Mouse (Mus musculus) liver, postnatal 0 days (tissue): ENCODE measurements around the gene Matk. TPM values are rescaled to one million over a fixed set of nuclear protein-coding genes. Genes with fewer than 3 reads are reported as not detected.

ENCODE experiments used
- ATAC-seq: fragments of 200-750 bp; cut with Nextera tagmentation; 2 replicates; pipeline ENCODE4 v1.8.0; 2017; ENCODE audit warnings: mild to moderate bottlenecking, moderate library complexity
- DNase-seq: peaks from one replicate; pipeline ENCODE4 v3.0.0-alpha.2; 2016
- H3K27ac ChIP-seq: fragments of 300-500 bp; sonication (generic); 2 replicates; pipeline ENCODE4 v1.5.1; 2014; ENCODE audit warnings: antibody characterized with exemption, moderate library complexity, mild to moderate bottlenecking, low read depth
- H3K27me3 ChIP-seq: fragments of 300-500 bp; sonication (generic); 2 replicates; pipeline ENCODE4 v1.6.1; 2014; ENCODE audit warnings: low read length, control low read depth, mixed read lengths; ENCODE audit not compliant: insufficient read depth
- H3K36me3 ChIP-seq: fragments of 300-500 bp; sonication (generic); replicated peaks from 2 replicates; pipeline ENCODE4 v1.6.1; 2014; ENCODE audit warnings: mild to moderate bottlenecking, control low read depth, low read length, moderate library complexity, mixed read lengths; ENCODE audit not compliant: insufficient read depth
- H3K4me1 ChIP-seq: fragments of 300-500 bp; sonication (generic); 2 replicates; pipeline ENCODE4 v1.6.1; 2014; ENCODE audit warnings: antibody characterized with exemption, mild to moderate bottlenecking, control low read depth; ENCODE audit not compliant: insufficient read depth
- H3K4me2 ChIP-seq: fragments of 300-500 bp; sonication (generic); 2 replicates; pipeline ENCODE4 v1.6.1; 2014; ENCODE audit warnings: low read depth, mild to moderate bottlenecking, low read length, moderate library complexity, mixed read lengths
- H3K4me3 ChIP-seq: fragments of 300-500 bp; sonication (generic); 2 replicates; pipeline ENCODE4 v1.5.1; 2014; ENCODE audit warnings: low read depth, low read length
- H3K9ac ChIP-seq: fragments of 300-500 bp; sonication (generic); replicated peaks from 2 replicates; pipeline ENCODE4 v1.6.1; 2014; ENCODE audit warnings: mild to moderate bottlenecking, moderate library complexity
- H3K9me3 ChIP-seq: fragments of 300-500 bp; sonication (generic); 2 replicates; pipeline ENCODE4 v1.6.1; 2016; ENCODE audit warnings: mild to moderate bottlenecking, control low read depth, low read length, mixed read lengths
- CTCF ChIP-seq: sonication (generic); IDR thresholded peaks from 2 replicates; pipeline ENCODE4 v1.5.1; 2016; ENCODE audit warnings: antibody characterized with exemption, low read depth
- EP300 ChIP-seq: IDR thresholded peaks from 2 replicates; pipeline ENCODE4 v1.6.1; 2016; ENCODE audit warnings: antibody characterized with exemption, low read depth, mild to moderate bottlenecking
- WGBS: fragments of 180-500 bp; shearing (Covaris S2); extraction: QIAGEN DNeasy Blood & Tissue Kit; methylation state at CpG from one replicate; pipeline ENCODE4 v1.1.7; 2014; ENCODE audit not compliant: insufficient replicate concordance; 5-methylcytosine and 5-hydroxymethylcytosine counted together
- polyA plus RNA-seq: library from polyadenylated mRNA; unstranded; fragments of >200 nt; fragmentation: Nextera tagmentation; extraction: Ambion mirVana; gene quantifications from 2 replicates; pipeline ENCODE4 v1.2.1, GENCODE M21; 2015

Matk gene
- polyA plus RNA-seq, 1 experiment from 2014 or later = 1.7 TPM

DNA sequence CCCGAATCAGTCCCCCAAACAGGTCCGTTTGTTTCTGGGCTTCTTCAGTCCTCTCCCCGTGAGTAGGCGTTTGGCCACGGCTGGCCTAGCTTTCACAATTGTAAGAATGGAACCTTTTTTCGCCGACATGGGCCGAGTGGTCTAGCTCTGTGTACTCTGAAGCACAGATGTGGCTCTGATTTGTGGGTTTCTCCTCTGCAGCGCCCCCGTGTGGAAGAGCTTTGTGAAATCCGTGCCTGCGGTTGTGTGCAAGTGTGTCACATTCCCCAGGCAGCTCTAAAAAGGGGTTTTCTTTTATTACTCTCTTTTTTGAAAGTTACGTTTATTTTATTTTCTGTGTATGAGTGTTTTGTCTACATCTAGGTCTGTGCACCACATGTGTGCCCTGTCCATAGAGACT, 11.9 kb upstream of the Matk start:
- no peak overlapping the region for H3K27ac ChIP-seq
- no peak overlapping the region for H3K4me2 ChIP-seq
- no peaks in the 10 kb centered on the region for H3K36me3 ChIP-seq
- no peaks in the 10 kb centered on the region for H3K9me3 ChIP-seq
- peaks cover 30% of the 10 kb centered on the region for H3K27me3 ChIP-seq
- no peak overlapping the region for H3K9ac ChIP-seq
- ATAC-seq (no peak), DNase-seq (peak; percentile 77)
- H3K4me3 ChIP-seq = no peak overlapping the region
- WGBS = 21% methylated on average over 13 of the region's 13 CpGs
- peaks cover 2% of the 10 kb centered on the region; the same call in 1 of the 2 replicates for H3K4me1 ChIP-seq
- TF ChIP-seq CTCF (peak; percentile 69), EP300 (no peak)

DNA sequence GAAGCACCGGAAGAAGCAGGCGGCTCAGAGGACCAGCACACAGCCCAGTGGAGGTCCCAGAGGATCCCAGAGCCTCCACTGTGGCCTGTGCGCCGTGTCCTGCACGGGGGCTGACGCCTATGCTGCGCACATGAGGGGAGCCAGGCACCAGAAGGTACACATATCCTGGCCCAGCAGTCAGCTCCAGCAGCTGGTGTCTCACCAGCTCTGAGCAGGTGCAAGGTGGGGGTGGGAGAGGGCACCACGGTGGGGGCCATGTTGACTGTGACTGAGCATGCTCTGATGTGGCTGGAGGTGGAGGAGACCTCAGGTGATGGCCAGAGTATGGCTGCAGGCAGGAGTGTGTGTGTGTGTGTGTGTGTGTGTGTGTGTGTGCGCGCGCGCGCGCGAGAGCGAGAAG, 10.7 kb upstream of the Matk start:
- Histone ChIP-seq H3K27ac (no peak overlapping the region), H3K4me1 (peaks cover 2% of the 10 kb centered on the region; the same call in 1 of the 2 replicates), H3K9me3 (no peaks in the 10 kb centered on the region), H3K27me3 (peaks cover 30% of the 10 kb centered on the region), H3K4me2 (no peak overlapping the region), H3K9ac (no peak overlapping the region), H3K36me3 (no peaks in the 10 kb centered on the region), H3K4me3 (no peak overlapping the region)
- WGBS = 88% methylated on average over 16 of the region's 16 CpGs
- no peak for TF ChIP-seq CTCF
- no peak for TF ChIP-seq EP300
- ATAC-seq = no peak
- DNase-seq = no peak

DNA sequence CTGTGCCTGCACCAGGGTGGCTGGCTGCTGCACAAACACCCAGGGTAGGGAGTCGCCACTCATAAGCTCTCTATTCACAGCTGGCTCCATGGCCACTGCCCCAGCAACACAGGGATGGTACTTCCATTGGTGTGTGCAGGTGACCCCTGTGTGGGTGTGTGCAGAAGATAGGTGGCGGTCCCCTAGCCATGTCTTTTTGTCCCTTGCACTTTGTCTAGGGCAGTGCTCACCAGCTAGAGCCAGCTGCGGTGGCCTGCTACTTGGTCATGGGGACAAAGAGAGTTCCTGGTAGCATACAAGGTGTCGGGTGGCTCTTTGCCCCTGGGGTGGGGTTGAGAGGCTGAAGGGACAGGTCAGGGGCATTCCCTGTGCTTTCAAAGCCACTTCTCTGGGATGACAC, 8.6 kb upstream of the Matk start:
- no peaks in the 10 kb centered on the region for H3K36me3 ChIP-seq
- H3K27ac ChIP-seq = no peak overlapping the region
- ATAC-seq = no peak
- peaks cover 28% of the 10 kb centered on the region for H3K27me3 ChIP-seq
- no peak for DNase-seq
- no peak overlapping the region for H3K9ac ChIP-seq
- H3K4me2 ChIP-seq = no peak overlapping the region
- no peak overlapping the region for H3K4me3 ChIP-seq
- no peak for TF ChIP-seq EP300
- TF ChIP-seq CTCF = no peak
- no peaks in the 10 kb centered on the region for H3K9me3 ChIP-seq
- 72% methylated on average over 4 of the region's 4 CpGs for WGBS
- H3K4me1 ChIP-seq = peaks cover 7% of the 10 kb centered on the region; the same call in 1 of the 2 replicates

DNA sequence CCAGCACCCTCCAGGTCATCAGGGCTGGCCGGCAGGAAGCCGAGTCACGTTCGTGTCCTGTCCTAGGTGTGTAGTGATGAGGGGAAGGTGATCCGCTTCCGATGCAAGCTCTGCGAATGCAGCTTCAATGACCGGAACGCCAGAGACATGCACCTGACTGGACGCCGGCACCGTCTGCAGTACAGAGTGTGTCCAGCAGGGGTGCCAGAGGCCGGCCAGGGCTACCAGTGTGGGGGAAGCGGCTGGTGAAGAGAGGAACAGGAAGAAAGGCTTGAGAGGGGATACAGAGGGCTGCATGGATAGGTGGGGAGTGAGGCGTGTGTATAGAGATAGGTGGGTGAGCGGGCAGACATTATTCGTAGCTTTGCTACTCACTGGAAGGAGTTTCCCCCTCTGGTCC, 8.1 kb upstream of the Matk start:
- Histone ChIP-seq H3K4me2 (no peak overlapping the region), H3K9me3 (no peaks in the 10 kb centered on the region)
- WGBS = 9% methylated on average over 17 of the region's 17 CpGs

DNA sequence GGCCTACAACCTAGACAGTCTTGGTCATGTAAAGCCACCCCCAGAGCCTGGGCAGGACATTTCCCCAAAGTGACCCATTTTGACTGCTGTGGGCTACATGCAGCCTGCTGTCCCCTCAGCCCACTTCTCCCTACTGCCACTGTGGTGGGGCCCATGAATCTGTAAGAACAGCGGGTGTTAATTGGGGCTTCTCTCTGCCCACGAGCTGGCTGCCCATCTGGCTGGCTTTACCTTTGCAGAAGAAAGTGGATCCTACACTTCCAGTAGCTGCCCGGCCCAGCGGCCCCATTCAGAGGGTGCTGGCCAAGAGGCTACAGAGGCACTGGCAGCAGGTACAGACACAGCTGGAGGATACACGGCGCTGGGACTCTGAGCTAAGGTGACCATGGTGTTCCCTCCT, 7.6 kb upstream of the Matk start:
- H3K27ac ChIP-seq = no peak overlapping the region
- DNase-seq (no peak), ATAC-seq (no peak)
- peaks cover 14% of the 10 kb centered on the region for H3K4me1 ChIP-seq
- WGBS = 85% methylated on average over 6 of the region's 6 CpGs
- H3K4me2 ChIP-seq = no peak overlapping the region
- no peaks in the 10 kb centered on the region for H3K36me3 ChIP-seq
- H3K9me3 ChIP-seq = no peaks in the 10 kb centered on the region
- no peak overlapping the region for H3K4me3 ChIP-seq
- TF ChIP-seq CTCF = no peak
- TF ChIP-seq EP300 = no peak
- H3K27me3 ChIP-seq = peaks cover 18% of the 10 kb centered on the region
- no peak overlapping the region for H3K9ac ChIP-seq

More for the DNA sequence above, 8.1 kb upstream of the Matk start:
- H3K36me3 ChIP-seq = no peaks in the 10 kb centered on the region
- peaks cover 24% of the 10 kb centered on the region for H3K27me3 ChIP-seq
- H3K4me1 ChIP-seq = peaks cover 9% of the 10 kb centered on the region
- TF ChIP-seq EP300 (no peak), CTCF (peak; percentile 98)
- no peak overlapping the region for H3K27ac ChIP-seq
- H3K4me3 ChIP-seq = no peak overlapping the region
- ATAC-seq (peak; percentile 55), DNase-seq (peak; percentile 89)
- no peak overlapping the region for H3K9ac ChIP-seq

DNA sequence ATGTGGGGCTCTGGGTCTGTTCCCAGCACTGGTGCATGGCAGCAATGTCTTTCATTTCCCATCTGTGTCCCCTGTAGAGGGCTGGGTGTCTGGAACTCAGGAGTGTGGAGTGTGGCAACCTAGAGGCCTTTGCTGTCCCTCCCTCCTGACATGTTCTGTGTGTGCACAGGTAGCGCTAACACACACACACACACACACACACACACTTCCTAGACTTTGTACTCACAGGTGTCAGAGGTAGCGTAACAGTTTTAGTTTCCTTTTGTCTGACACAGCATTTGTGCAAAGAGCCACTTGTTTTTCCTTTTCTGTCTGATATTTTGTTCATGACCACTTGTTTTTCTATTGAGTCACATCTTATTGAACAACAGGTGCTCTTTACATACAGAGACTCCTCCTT, 4.9 kb upstream of the Matk start:
- Histone ChIP-seq H3K9ac (no peak overlapping the region), H3K9me3 (no peaks in the 10 kb centered on the region), H3K4me2 (no peak overlapping the region), H3K4me3 (no peak overlapping the region), H3K27me3 (peaks cover 18% of the 10 kb centered on the region), H3K36me3 (no peaks in the 10 kb centered on the region), H3K27ac (no peak overlapping the region; the same call in 1 of the 2 replicates), H3K4me1 (peaks cover 19% of the 10 kb centered on the region)
- ATAC-seq = peak; percentile 65
- WGBS = 77% methylated on average over 2 of the region's 2 CpGs
- no peak for TF ChIP-seq EP300
- no peak for TF ChIP-seq CTCF
- no peak for DNase-seq

DNA sequence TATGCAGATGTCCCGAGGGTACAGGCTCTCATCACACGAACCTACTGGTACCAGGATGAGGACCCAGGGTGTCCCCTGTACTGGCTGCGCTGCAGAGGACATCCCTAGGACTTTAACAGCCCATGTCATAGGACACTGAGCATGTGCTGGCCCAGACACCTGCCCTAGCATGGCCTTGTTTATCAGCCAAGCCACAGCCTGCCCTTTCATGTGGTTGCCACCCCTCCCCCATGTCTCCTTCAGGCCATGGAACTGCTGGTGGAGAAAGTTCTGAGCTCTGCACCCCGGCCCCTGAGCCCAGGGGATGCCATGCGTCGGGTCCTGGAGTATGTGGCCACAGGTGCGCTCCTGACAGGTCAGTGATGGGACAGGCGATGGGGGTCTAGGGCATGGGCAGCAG, 3.3 kb upstream of the Matk start:
- TF ChIP-seq EP300 = no peak
- TF ChIP-seq CTCF = no peak
- DNase-seq = no peak
- Histone ChIP-seq H3K4me1 (peaks cover 17% of the 10 kb centered on the region), H3K36me3 (no peaks in the 10 kb centered on the region), H3K4me2 (no peak overlapping the region), H3K9me3 (no peaks in the 10 kb centered on the region), H3K27me3 (peaks cover 24% of the 10 kb centered on the region), H3K27ac (no peak overlapping the region), H3K9ac (no peak overlapping the region), H3K4me3 (no peak overlapping the region)
- peak; percentile 8; the same call in 1 of the 2 replicates for ATAC-seq
- WGBS = 67% methylated on average over 8 of the region's 8 CpGs
